Mouse (Mus musculus) c-Kit-positive CD71-positive TER-119-positive erythroid progenitor cells, embryonic 14.5 days (primary cell): ENCODE data around the gene Ang5.
A peak's percentile ranks its signal among the peaks of the same experiment; 100 is the strongest.
"Not testable (repeated sequence)": the region's sequence is repeated elsewhere in the genome, so short reads cannot be mapped to it uniquely, and the experiment has no call there.

Source experiments
- DNase-seq: peaks from one replicate; pipeline ENCODE4 v3.0.0-alpha.2; 2013; ENCODE audit warnings: low spot score

Gene Ang5

DNA sequence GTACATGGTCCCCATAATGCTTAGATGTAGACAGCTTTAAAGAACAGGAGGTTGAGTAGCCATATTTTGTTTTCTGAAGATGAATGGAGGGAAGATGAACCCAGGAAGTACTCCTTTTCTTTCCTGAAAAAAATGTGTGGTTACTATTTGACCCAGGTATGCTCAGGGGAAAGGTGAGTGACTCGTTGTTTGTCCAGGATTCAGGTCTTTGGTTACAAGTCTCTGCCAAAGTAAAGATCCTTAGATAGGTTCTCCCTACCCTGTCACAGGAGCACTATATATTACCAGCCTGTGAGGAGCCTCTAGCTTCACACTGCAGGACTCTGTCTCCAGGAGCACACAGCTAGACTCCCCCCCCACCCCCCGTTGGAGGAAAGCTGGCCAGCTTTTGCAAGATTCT, at the start of gene Ang5:
Ang5 (plus strand) TSS at position 301 of the 400 bp plus-strand sequence.
- DNase-seq = not testable (repeated sequence)

GRCm38 (mm10) chr14:43918214-43918613, 38.7 kb upstream of the Ang5 start:
- not testable (repeated sequence) for DNase-seq

DNA sequence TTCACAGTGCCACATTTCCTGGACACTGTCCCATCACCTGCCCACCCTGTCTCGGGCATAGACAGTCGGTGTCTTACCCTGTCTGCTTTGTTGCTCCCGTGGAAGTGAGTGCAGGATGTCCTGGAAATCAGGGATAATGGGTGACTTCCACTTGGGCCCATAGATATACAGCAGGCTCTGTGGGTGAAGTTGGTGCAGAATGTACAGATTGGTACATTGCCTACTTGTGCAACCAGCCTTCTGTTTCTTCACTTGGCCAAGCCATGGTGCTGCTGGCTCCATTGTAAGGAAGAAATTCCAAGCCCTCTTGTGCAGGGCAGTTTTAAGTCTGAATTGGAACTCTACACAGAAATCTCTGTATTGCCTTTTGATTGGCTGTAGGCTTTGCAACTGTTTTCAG, 33.4 kb upstream of the Ang5 start, which contains the start of gene Ear10:
Ear10 (minus strand) TSS at position 101 of the 400 bp plus-strand sequence.
- not testable (repeated sequence) for DNase-seq

DNA sequence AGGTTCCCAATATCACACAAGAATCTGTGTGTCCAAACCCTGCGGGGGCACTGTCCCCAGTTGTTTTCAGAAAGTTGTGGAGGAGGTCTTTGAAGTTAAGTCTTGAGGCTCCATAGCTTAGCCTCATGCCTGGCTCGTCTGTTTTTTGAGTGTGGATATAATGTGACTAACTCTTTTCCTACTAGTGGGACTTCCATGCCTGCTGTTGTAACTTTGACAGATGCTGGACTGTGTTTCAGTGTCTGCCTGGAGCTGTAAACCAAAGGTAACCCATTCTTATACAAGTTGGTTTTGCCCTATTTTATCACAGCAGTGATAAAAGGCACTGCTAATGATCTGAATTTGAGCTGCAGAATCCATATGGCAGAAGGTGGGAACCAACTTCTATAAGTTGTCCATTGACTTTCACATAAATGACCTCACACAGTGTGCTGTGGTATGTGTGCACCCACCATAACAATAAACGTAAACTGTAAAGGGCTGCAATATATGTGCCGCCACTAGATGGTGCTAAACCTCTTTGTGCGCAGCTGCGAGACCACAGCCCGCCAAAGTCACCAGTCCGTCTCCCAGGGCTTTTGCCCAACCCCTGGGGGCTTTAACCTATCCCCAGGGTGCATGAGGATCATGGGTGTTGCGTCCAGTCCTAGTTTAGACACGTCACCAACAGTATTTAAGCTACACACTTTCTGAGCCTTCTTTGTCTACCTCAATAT, 32.0 kb upstream of the Ang5 start, which contains the start of gene Gm8113:
Gm8113 (plus strand) TSS at position 703 of the 716 bp plus-strand sequence.
- peak; percentile 16 for DNase-seq

- not testable (repeated sequence) for DNase-seq
These were observed 31.4 kb upstream of the Ang5 start for GRCm38 (mm10) chr14:43925404-43925950.

DNA sequence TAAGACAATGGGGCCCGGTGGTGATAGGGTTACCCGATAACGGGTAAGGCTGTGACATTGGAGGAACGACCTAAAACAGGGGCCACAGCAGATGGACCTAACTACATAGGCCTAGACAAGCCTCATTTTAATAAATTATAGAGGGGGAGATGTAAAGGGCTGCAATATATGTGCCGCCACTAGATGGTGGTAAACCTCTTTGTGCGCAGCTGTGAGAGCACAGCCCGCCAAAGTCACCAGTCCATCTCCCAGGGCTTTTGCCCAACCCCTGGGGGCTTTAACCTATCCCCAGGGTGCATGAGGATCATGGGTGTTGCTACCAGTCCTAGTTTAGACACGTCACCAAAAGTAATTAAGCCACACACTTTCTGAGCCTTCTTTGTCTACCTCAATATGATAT, 23.9 kb upstream of the Ang5 start:
- DNase-seq = not testable (repeated sequence)

DNA sequence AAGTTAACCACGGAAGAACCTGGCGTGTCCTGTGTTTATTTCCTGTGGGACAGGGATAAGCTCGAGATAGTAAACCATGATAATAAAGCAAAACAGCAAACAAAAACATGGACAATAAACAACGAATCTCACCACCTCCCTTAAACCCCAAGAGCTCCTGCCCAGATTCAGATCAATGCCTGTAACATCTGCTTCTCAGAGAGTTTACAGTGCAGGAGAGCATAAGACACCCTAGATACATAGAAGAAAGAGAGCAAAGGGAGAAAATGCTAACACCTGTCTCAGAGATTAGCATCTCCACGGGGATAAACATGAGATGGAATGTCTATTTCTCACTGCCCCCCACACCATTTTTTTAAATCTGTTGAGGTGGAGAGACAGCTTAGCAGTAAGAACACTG, 23.5 kb upstream of the Ang5 start:
- not testable (repeated sequence) for DNase-seq

DNA sequence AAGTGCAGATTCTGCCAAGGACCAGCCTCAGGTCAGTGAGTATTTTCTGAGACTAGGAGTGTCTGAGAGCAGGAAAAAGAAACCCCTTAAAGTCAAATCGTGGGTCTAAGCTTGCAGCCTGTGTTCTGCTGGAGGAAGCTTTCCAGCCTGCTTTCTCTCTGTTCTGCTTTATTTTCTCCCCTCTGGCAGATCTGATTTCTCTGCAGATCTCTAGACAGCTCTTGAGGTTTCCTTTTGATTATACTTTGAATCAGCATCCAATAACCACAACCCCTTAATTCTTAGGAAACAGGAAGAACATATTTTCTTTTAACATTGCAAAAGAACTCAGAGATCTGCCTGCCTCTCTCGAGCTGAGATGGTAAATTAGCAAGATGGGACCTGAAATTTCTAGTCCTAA, 3.5 kb upstream of the Ang5 start:
- DNase-seq = not testable (repeated sequence)

- DNase-seq = not testable (repeated sequence)
These were observed 1.8 kb upstream of the Ang5 start for GRCm38 (mm10) chr14:43955074-43955473.

DNA sequence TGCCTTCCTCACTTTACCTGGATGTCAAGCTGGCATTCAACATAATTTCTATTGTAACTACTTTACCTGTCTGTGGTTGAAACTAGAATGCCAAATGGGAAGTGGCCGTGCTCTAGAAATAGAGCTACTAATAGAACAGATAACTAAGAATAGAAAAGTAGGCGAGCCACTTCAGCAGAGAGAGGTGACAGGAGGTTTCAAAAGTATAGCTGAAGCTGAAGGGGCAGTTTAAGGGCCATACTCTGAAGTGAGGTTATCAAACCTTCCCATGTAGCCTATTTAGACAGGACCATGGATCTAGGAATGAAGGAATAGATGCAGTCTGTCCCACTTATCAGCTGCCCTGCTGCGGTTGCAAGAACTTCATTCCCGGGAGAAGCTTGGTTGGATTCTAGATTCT, 26.6 kb downstream of the Ang5 start:
- no peak for DNase-seq

DNA sequence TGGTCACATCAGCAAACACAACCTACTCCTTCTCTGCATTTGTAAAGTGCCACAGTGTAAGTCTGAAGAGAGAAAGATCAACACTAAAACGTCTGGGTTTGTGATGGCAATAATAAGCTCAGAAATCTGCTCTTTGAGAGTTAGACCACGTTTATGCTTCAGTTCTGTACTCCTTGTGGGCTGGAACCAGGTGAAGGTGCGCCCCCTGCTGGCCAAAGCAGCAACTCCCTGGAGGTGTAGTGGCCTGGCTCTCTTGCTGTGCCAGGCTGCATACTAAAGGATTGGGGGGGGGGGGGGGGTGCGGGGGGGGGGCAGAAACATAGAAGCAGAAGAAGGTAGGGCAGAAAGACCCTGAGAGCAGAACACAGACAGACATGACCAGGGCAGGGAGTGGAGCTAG, 27.0 kb downstream of the Ang5 start:
- peak; percentile 10 for DNase-seq

- no peak for DNase-seq
These were observed 29.3 kb downstream of the Ang5 start for GRCm38 (mm10) chr14:43986147-43986546.

- DNase-seq = peak; percentile 49
These were observed 30.5 kb downstream of the Ang5 start for GRCm38 (mm10) chr14:43987404-43987803.

DNA sequence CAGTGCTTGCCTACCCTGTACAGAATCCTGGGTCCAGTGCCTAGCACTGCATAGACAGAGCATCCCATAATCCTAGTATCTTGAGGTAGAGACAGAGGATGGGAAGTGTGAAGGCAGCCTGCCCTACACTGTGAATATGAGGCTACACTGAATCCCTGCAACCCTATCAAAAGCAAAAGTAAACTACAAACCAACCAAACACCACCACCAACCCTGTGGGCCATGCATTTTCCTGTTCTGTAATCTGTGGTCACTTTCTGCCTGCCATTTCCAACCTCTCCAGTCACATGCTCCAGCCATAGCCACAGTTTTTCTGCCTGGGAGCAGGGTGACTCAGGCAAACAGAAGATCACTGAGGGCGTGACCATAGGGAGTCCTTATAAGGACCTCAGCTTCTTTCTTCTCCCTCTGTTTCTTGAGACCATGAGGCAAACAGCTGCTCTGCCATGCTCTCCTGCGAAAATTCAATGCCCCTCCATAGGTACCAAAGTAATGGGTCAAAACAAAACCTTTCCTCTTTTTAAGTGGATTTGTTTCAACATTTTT, 41.7 kb downstream of the Ang5 start:
- DNase-seq = not testable (repeated sequence)

- DNase-seq = no peak
These were observed 44.7 kb downstream of the Ang5 start for GRCm38 (mm10) chr14:44001600-44001999.

- DNase-seq = no peak
These were observed 45.3 kb downstream of the Ang5 start, which contains the start of gene Ang6 for GRCm38 (mm10) chr14:44002169-44002568. Gene Ang6, minus strand, starts transcription at chr14:44002269.

- not testable (repeated sequence) for DNase-seq
These were observed 51.2 kb downstream of the Ang5 start for GRCm38 (mm10) chr14:44008021-44008420.

GRCm38 (mm10) chr14:44009686-44010085, 52.8 kb downstream of the Ang5 start:
- not testable (repeated sequence) for DNase-seq
